Mouse (Mus musculus): ENCODE data around the gene Sh3bp2.

GRCm38 (mm10) chr5:34502411-34502810 lies 23.2 kb upstream of the Sh3bp2 start:
- TF ChIP-seq CTCF (IDR thresholded peaks at IDR 0.05) (no peak), POLR2A (IDR thresholded peaks at IDR 0.05; ENCODE audit: insufficient read depth, low read depth, low read length) (no peak)
